Mouse (Mus musculus) CH12.LX (cell line): Measurements from ENCODE around the gene Atp13a3. TPM values are rescaled to one million over a fixed set of nuclear protein-coding genes. Genes with fewer than 3 reads are reported as not detected.
A peak's percentile ranks its signal among the peaks of the same experiment; 100 is the strongest.

Source experiments
- DNase-seq: peaks from one replicate; pipeline ENCODE4 v3.0.0-alpha.2; 2013; ENCODE audit errors: extremely low read depth
- H3K27ac ChIP-seq: 2 replicates; pipeline ENCODE4 v1.5.1; 2012; ENCODE audit warnings: low read depth, mild to moderate bottlenecking, control low read depth, moderate library complexity; ENCODE audit not compliant: insufficient read depth
- H3K27me3 ChIP-seq: replicated peaks from 2 replicates; pipeline ENCODE3; 2012; ENCODE audit warnings: inconsistent platforms
- H3K36me3 ChIP-seq, 2 experiments: replicated peaks in 1 of 2; 2 replicates each; pipeline versions ENCODE3 to v1.6.1; 2012; ENCODE audit warnings: inconsistent platforms in 1 of 2, low read length in 1 of 2, mild to moderate bottlenecking in 1 of 2, mixed read lengths in 1 of 2, moderate library complexity in 1 of 2; ENCODE audit not compliant: control insufficient read depth in 1 of 2, insufficient read depth in 1 of 2
- H3K4me1 ChIP-seq, 2 experiments: 2 replicates each; pipeline ENCODE4 v1.6.1; 2012; ENCODE audit warnings: inconsistent platforms in 1 of 2, moderate library complexity in 1 of 2; ENCODE audit not compliant: insufficient read depth in 2 of 2, control insufficient read depth in 1 of 2
- H3K4me2 ChIP-seq: 2 replicates; pipeline ENCODE4 v1.6.1; 2012; ENCODE audit warnings: low read depth, mild to moderate bottlenecking, control low read depth; ENCODE audit not compliant: poor library complexity, insufficient read depth, severe bottlenecking
- H3K4me3 ChIP-seq, 3 experiments: fragments of 150-350 bp in 1 of 3; sonication (generic) in 1 of 3; replicated peaks in 1 of 3; 2 replicates each; pipeline versions ENCODE3 to v1.5.1; 2011 to 2012; ENCODE audit warnings: low read depth in 2 of 3, low read length in 2 of 3, mild to moderate bottlenecking in 2 of 3, moderate library complexity in 2 of 3, control low read depth in 1 of 3, improper control_type of control experiment in 1 of 3, inconsistent platforms in 1 of 3, mixed read lengths in 1 of 3; ENCODE audit not compliant: poor library complexity in 1 of 3
- H3K79me2 ChIP-seq: replicated peaks from 2 replicates; pipeline ENCODE4 v1.6.1; 2012; ENCODE audit warnings: mild to moderate bottlenecking, moderate library complexity; ENCODE audit not compliant: control insufficient read depth, poor library complexity, insufficient read depth, severe bottlenecking; ENCODE audit errors: extremely low read depth
- H3K9ac ChIP-seq: 2 replicates; pipeline ENCODE4 v1.6.1; 2012; ENCODE audit warnings: low read depth, mild to moderate bottlenecking, control low read depth, moderate library complexity; ENCODE audit not compliant: insufficient read depth
- H3K9me3 ChIP-seq: replicated peaks from 2 replicates; pipeline ENCODE3; 2012; ENCODE audit warnings: low read length, inconsistent platforms, mixed read lengths
- CHD2 ChIP-seq: IDR thresholded peaks from 2 replicates; pipeline ENCODE4 v1.6.1; 2011; ENCODE audit warnings: low read length, improper control_type of control experiment
- CTCF ChIP-seq, 2 experiments: IDR thresholded peaks in 1 of 2; conservative IDR thresholded peaks in 1 of 2; 2 replicates each; pipeline ENCODE4 v1.5.1; 2011 to 2012; ENCODE audit warnings: low read depth in 2 of 2, low read length in 2 of 2, improper control_type of control experiment in 1 of 2, inconsistent platforms in 1 of 2, mild to moderate bottlenecking in 1 of 2, moderate library complexity in 1 of 2
- E2F4 ChIP-seq: IDR thresholded peaks from 2 replicates; pipeline ENCODE4 v1.6.1; 2011; ENCODE audit warnings: low read depth, low read length, improper control_type of control experiment; ENCODE audit not compliant: insufficient replicate concordance
- ELF1 ChIP-seq: IDR thresholded peaks from 2 replicates; pipeline ENCODE4 v1.6.1; 2014; ENCODE audit warnings: low read depth, mild to moderate bottlenecking, inconsistent platforms, low read length, improper control_type of control experiment
- ETS1 ChIP-seq: conservative IDR thresholded peaks from 2 replicates; pipeline ENCODE4 v1.6.1; 2012; ENCODE audit warnings: low read depth, mild to moderate bottlenecking, inconsistent platforms, low read length, improper control_type of control experiment, moderate library complexity
- GABPA ChIP-seq: IDR thresholded peaks from 2 replicates; pipeline ENCODE4 v1.6.1; 2012; ENCODE audit warnings: low read depth, low read length, improper control_type of control experiment, inconsistent platforms; ENCODE audit not compliant: insufficient replicate concordance
- HCFC1 ChIP-seq: IDR thresholded peaks from 2 replicates; pipeline ENCODE4 v1.6.1; 2012; ENCODE audit warnings: low read depth, mild to moderate bottlenecking, inconsistent platforms, low read length, improper control_type of control experiment
- IRF4 ChIP-seq: IDR thresholded peaks from 2 replicates; pipeline ENCODE4 v1.6.1; 2014; ENCODE audit warnings: low read depth, mild to moderate bottlenecking, inconsistent platforms, low read length, improper control_type of control experiment
- JUN ChIP-seq: IDR thresholded peaks from 2 replicates; pipeline ENCODE4 v1.6.1; 2011; ENCODE audit warnings: low read depth, mild to moderate bottlenecking, low read length, improper control_type of control experiment, moderate library complexity; ENCODE audit not compliant: insufficient read depth
- JUND ChIP-seq: conservative IDR thresholded peaks from 2 replicates; pipeline ENCODE4 v1.6.1; 2011; ENCODE audit warnings: low read depth, low read length, improper control_type of control experiment
- MAX ChIP-seq: IDR thresholded peaks from 2 replicates; pipeline ENCODE4 v1.6.1; 2011; ENCODE audit warnings: low read length, improper control_type of control experiment
- MEF2A ChIP-seq: IDR thresholded peaks from 2 replicates; pipeline ENCODE4 v1.6.1; 2014; ENCODE audit warnings: low read depth, mild to moderate bottlenecking, inconsistent platforms, low read length, improper control_type of control experiment, borderline replicate concordance
- MYC ChIP-seq: IDR thresholded peaks from 2 replicates; pipeline ENCODE4 v1.6.1; 2011; ENCODE audit warnings: low read depth, mild to moderate bottlenecking, improper control_type of control experiment, low read length
- NELFE ChIP-seq: IDR thresholded peaks from 2 replicates; pipeline ENCODE4 v1.6.1; 2011; ENCODE audit warnings: low read depth, low read length, improper control_type of control experiment
- NRF1 ChIP-seq: IDR thresholded peaks from 2 replicates; pipeline ENCODE4 v1.6.1; 2014; ENCODE audit warnings: low read depth, mild to moderate bottlenecking, inconsistent platforms, low read length, improper control_type of control experiment, moderate library complexity
- POLR2A ChIP-seq: IDR thresholded peaks from 2 replicates; pipeline ENCODE4 v1.6.1; 2011; ENCODE audit warnings: low read depth, mild to moderate bottlenecking, improper control_type of control experiment, low read length
- SIN3A ChIP-seq: IDR thresholded peaks from 2 replicates; pipeline ENCODE4 v1.6.1; 2012; ENCODE audit warnings: low read length, improper control_type of control experiment, inconsistent platforms
- SMC3 ChIP-seq: IDR thresholded peaks from 2 replicates; pipeline ENCODE4 v1.6.1; 2011; ENCODE audit warnings: low read depth, low read length, improper control_type of control experiment
- TBP ChIP-seq: conservative IDR thresholded peaks from 2 replicates; pipeline ENCODE4 v1.6.1; 2011; ENCODE audit warnings: low read depth, low read length, improper control_type of control experiment
- USF1 ChIP-seq: IDR thresholded peaks from 2 replicates; pipeline ENCODE4 v1.6.1; 2014; ENCODE audit warnings: low read depth, mild to moderate bottlenecking, inconsistent platforms, low read length, improper control_type of control experiment
- USF2 ChIP-seq: conservative IDR thresholded peaks from 2 replicates; pipeline ENCODE4 v1.6.1; 2011; ENCODE audit warnings: low read depth, low read length, improper control_type of control experiment
- ZC3H11A ChIP-seq: IDR thresholded peaks from 2 replicates; pipeline ENCODE4 v1.6.1; 2012; ENCODE audit warnings: low read depth, mild to moderate bottlenecking, inconsistent platforms, low read length, improper control_type of control experiment
- ZKSCAN1 ChIP-seq: IDR thresholded peaks from 2 replicates; pipeline ENCODE4 v1.6.1; 2012; ENCODE audit warnings: low read depth, inconsistent platforms, low read length, improper control_type of control experiment, borderline replicate concordance
- ZMIZ1 ChIP-seq: IDR thresholded peaks from 2 replicates; pipeline ENCODE4 v1.6.1; 2012; ENCODE audit warnings: low read depth, mild to moderate bottlenecking, inconsistent platforms, low read length, improper control_type of control experiment
- ZNF384 ChIP-seq: IDR thresholded peaks from 2 replicates; pipeline ENCODE4 v1.6.1; 2012; ENCODE audit warnings: low read depth, low read length, improper control_type of control experiment, inconsistent platforms
- dilution Hi-C: fragments of 300-500 bp; cut with MboI; formaldehyde crosslinking; loops from 2 replicates; pipeline ENCODE4 v1.14.3; 2020; ENCODE audit warnings: low sequenced_read_pairs; ENCODE audit not compliant: extremely low pct_unique_long_range_greater_than_20kb, extremely low pct_ligation_motif_present
- in situ Hi-C: fragments of 300-500 bp; cut with MboI; formaldehyde crosslinking; loops from 3 replicates; pipeline ENCODE4 v1.14.3; 2019; ENCODE audit warnings: low sequenced_read_pairs, low pct_ligation_motif_present, low pct_unique_long_range_greater_than_20kb, mixed read lengths
- polyA plus RNA-seq: library from polyadenylated mRNA; unstranded; fragments of >175 nt; gene quantifications from 2 replicates; pipeline ENCODE4 v1.2.1, GENCODE M21; 2012; ENCODE audit warnings: low read depth; ENCODE audit not compliant: insufficient read length
- total RNA-seq, 2 experiments: library from RNA; depleted of rRNA; stranded (reverse); fragments of 300-350 nt in 1 of 2; fragments of >200 nt in 1 of 2; gene quantifications; 2 replicates each; pipeline ENCODE4 v1.2.3; 2012 to 2014

Gene Atp13a3
- total and polyA plus RNA-seq, 3 experiments, result 46.7 to 73.0 (median 49.9) TPM

DNA sequence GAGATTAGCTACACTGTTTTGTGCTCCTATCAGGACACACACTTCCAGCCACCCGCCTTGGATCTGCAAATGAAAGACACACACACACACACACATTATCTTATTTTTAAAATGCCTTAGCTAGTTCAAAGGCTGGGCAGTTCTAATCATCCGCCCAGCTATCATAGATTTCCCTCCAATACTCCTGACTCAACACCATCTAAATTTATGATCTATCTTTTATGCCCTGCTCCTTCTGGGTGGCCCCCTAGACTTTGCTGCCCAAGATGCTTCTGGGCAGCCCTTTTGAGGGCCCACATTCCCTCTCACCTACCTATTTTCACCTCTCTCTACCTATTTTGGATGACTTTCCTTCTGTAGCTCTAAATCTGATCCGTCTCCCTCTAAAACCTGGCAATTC is 29.5 kb downstream of the Atp13a3 start:
- TF ChIP-seq MAX (no peak), SMC3 (no peak), USF1 (no peak), ZKSCAN1 (no peak), JUN (no peak), MYC (no peak), NRF1 (no peak), E2F4 (no peak), CHD2 (no peak), ZC3H11A (no peak), USF2 (no peak), ZNF384 (no peak), GABPA (no peak)
- dilution Hi-C loops, result no loop called here
- no peak overlapping the region for H3K4me3 ChIP-seq
- H3K27ac ChIP-seq, result no peak overlapping the region
- in situ Hi-C loops, result loop anchor here (5.0 to 25.0 kb wide), 2 partner anchors 136 to 686 kb away; no protein-coding TSS in a partner anchor
- no peak for DNase-seq
- H3K9ac ChIP-seq, result no peak overlapping the region
- H3K9me3 ChIP-seq, result no peaks in the 10 kb centered on the region
- H3K4me2 ChIP-seq, result no peak overlapping the region
- peaks cover 21 to 65% of the 10 kb centered on the region in 2 experiments for H3K36me3 ChIP-seq
- no peaks in the 10 kb centered on the region for H3K27me3 ChIP-seq
- peaks cover 72% of the 10 kb centered on the region for H3K79me2 ChIP-seq
- peaks cover 0 to 21% of the 10 kb centered on the region in 2 experiments; a peak in 1 of 4 replicates for H3K4me1 ChIP-seq

DNA sequence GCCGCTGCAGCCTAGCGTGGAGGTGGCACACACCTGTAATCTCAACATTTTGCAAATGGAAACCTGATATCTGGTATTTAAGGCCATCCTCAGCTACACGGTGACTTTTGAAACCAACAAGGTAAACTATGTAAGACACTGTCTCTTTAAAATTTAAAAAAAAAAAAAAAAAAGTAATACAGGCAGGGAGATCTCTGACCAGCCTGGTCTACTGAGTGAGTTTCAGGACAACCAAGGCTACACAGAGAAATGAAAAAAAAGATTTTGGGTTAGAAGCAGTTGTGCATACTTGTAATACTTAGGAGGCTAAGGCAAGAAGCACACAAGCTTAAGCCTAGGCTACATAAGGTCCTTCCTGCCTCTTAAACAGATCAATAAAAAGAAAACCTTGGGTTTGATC is 30.8 kb downstream of the Atp13a3 start:
- no peaks in the 10 kb centered on the region for H3K27me3 ChIP-seq
- no peak overlapping the region for H3K4me3 ChIP-seq
- H3K4me1 ChIP-seq, result peaks cover 0 to 20% of the 10 kb centered on the region in 2 experiments; a peak in 1 of 4 replicates
- no peak overlapping the region for H3K4me2 ChIP-seq
- no peak overlapping the region for H3K27ac ChIP-seq
- H3K79me2 ChIP-seq, result peaks cover 63% of the 10 kb centered on the region
- H3K36me3 ChIP-seq, result peaks cover 11 to 57% of the 10 kb centered on the region in 2 experiments
- no peak overlapping the region for H3K9ac ChIP-seq
- dilution Hi-C loops, result no loop called here
- in situ Hi-C loops, result loop anchor here (5.0 to 25.0 kb wide), 2 partner anchors 137 to 687 kb away; no protein-coding TSS in a partner anchor
- no peaks in the 10 kb centered on the region for H3K9me3 ChIP-seq
- TF ChIP-seq ZNF384 (peak; percentile 53; the same call in 1 of the 2 replicates), ZC3H11A (no peak), MYC (no peak)
- no peak for DNase-seq

DNA sequence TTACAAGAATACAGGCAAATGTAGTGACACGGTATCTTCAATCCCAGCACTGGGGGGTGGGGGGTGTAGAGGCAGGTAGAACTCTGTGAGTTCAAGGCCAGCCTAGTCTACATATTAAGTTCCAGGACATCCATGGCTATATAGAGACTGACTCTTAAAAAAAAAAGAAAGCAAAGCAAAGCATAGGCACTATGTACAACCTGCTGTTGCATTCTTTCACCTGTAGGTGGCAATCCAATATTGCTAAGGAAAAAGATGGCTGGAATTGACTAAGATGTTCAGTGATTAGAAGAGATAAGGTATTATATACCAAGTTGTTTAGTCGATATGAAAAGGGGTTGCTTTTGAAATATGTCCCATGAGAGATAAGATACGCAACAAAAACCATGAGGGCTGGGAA is 31.5 kb downstream of the Atp13a3 start:
- in situ Hi-C loops (no loop called here), dilution Hi-C loops (no loop called here)
- peak; percentile 69 for DNase-seq
- Histone ChIP-seq H3K27me3 (no peaks in the 10 kb centered on the region), H3K79me2 (peaks cover 61% of the 10 kb centered on the region), H3K9ac (no peak overlapping the region), H3K4me1 (peaks cover 0 to 13% of the 10 kb centered on the region in 2 experiments; a peak in 1 of 4 replicates), H3K4me2 (no peak overlapping the region), H3K36me3 (peaks cover 11 to 50% of the 10 kb centered on the region in 2 experiments), H3K27ac (no peak overlapping the region), H3K9me3 (no peaks in the 10 kb centered on the region), H3K4me3 (no peak overlapping the region)
- TF ChIP-seq MYC, result no peak
- no peak for TF ChIP-seq MAX
- TF ChIP-seq NELFE, result peak; percentile 19; the same call in 1 of the 2 replicates
- TF ChIP-seq JUND, result 0 out of 2 replicates have a peak, but pooled peaks have one; percentile 12
- TF ChIP-seq USF2, result no peak
- peak; percentile 95 for TF ChIP-seq ZNF384
- 0 out of 2 replicates have a peak, but pooled peaks have one; percentile 5 for TF ChIP-seq ELF1
- no peak for TF ChIP-seq ETS1
- TF ChIP-seq HCFC1, result no peak; the same call in 1 of the 2 replicates
- no peak for TF ChIP-seq ZMIZ1
- TF ChIP-seq CTCF (conservative IDR thresholded peaks at IDR 0.05 in 1 of 2, IDR thresholded peaks at IDR 0.05 in 1 of 2; ENCODE audit: low read depth in 2 of 2, low read length in 2 of 2), result peak; percentile 85 to 97
- TF ChIP-seq IRF4, result no peak
- no peak for TF ChIP-seq POLR2A
- no peak for TF ChIP-seq MEF2A
- TF ChIP-seq TBP, result no peak
- no peak for TF ChIP-seq SIN3A
- TF ChIP-seq ZC3H11A, result peak; percentile 54; the same call in 1 of the 2 replicates
